Mouse (Mus musculus) forebrain, embryonic 16.5 days (tissue): ENCODE results near the gene 1700025G04Rik. TPM values are rescaled to one million over a fixed set of nuclear protein-coding genes. Genes with fewer than 3 reads are reported as not detected.

Experiments used
- ATAC-seq: fragments of 200-750 bp; cut with Nextera tagmentation; 2 replicates; pipeline ENCODE4 v1.8.0; 2017; ENCODE audit warnings: mild to moderate bottlenecking, moderate library complexity
- H3K27ac ChIP-seq: fragments of 300-500 bp; sonication (generic); 2 replicates; pipeline ENCODE4 v1.5.1; 2014; ENCODE audit warnings: low read length, control low read depth
- H3K27me3 ChIP-seq: fragments of 300-500 bp; sonication (generic); replicated peaks from 2 replicates; pipeline ENCODE4 v1.6.1; 2014; ENCODE audit warnings: low read length; ENCODE audit not compliant: control insufficient read depth, insufficient read depth
- H3K36me3 ChIP-seq: fragments of 300-500 bp; sonication (generic); 2 replicates; pipeline ENCODE4 v1.6.1; 2014; ENCODE audit not compliant: control insufficient read depth, insufficient read depth
- H3K4me1 ChIP-seq: fragments of 300-500 bp; sonication (generic); replicated peaks from 2 replicates; pipeline ENCODE4 v1.6.1; 2014; ENCODE audit warnings: low read length; ENCODE audit not compliant: control insufficient read depth, insufficient read depth
- H3K4me2 ChIP-seq: fragments of 300-500 bp; sonication (generic); 2 replicates; pipeline ENCODE4 v1.6.1; 2014; ENCODE audit warnings: mild to moderate bottlenecking, low read length, control low read depth
- H3K4me3 ChIP-seq: fragments of 300-500 bp; sonication (generic); replicated peaks from 2 replicates; pipeline ENCODE4 v1.5.1; 2014; ENCODE audit warnings: mild to moderate bottlenecking, low read length, control low read depth
- H3K9ac ChIP-seq: fragments of 300-500 bp; sonication (generic); replicated peaks from 2 replicates; pipeline ENCODE4 v1.6.1; 2014; ENCODE audit warnings: low read depth, low read length, control low read depth
- H3K9me3 ChIP-seq: fragments of 300-500 bp; sonication (generic); 2 replicates; pipeline ENCODE4 v1.6.1; 2016; ENCODE audit warnings: low read length; ENCODE audit not compliant: control insufficient read depth
- WGBS: fragments of 180-500 bp; shearing (Covaris S2); extraction: QIAGEN DNeasy Blood & Tissue Kit; methylation state at CpG from one replicate; pipeline ENCODE4 v1.1.7; 2014; 5-methylcytosine and 5-hydroxymethylcytosine counted together
- polyA plus RNA-seq: library from polyadenylated mRNA; unstranded; fragments of >200 nt; fragmentation: Nextera tagmentation; extraction: Ambion mirVana; gene quantifications from 2 replicates; pipeline ENCODE4 v1.2.1, GENCODE M21; 2015

1700025G04Rik gene
- polyA plus RNA-seq, 1 experiment from 2014 or later: 31.2 TPM

GRCm38 (mm10) chr1:151985056-151985455 is 104.9 kb downstream of the 1700025G04Rik start:
- no peaks in the 10 kb centered on the region for H3K27me3 ChIP-seq
- no peak overlapping the region for H3K9ac ChIP-seq
- H3K36me3 ChIP-seq: no peaks in the 10 kb centered on the region
- no peaks in the 10 kb centered on the region for H3K9me3 ChIP-seq
- 83% methylated on average over 1 of the region's 1 CpGs for WGBS
- H3K4me2 ChIP-seq: no peak overlapping the region
- H3K4me3 ChIP-seq: no peak overlapping the region
- peaks cover 37% of the 10 kb centered on the region for H3K4me1 ChIP-seq
- no peak overlapping the region for H3K27ac ChIP-seq
- ATAC-seq: no peak

GRCm38 (mm10) chr1:151983991-151984390 is 105.9 kb downstream of the 1700025G04Rik start:
- H3K27ac ChIP-seq: peak overlapping the region; percentile 73
- H3K36me3 ChIP-seq: no peaks in the 10 kb centered on the region
- H3K9ac ChIP-seq: no peak overlapping the region
- no peak overlapping the region for H3K4me3 ChIP-seq
- no peak overlapping the region for H3K4me2 ChIP-seq
- WGBS: 12% methylated on average over 4 of the region's 4 CpGs
- H3K27me3 ChIP-seq: no peaks in the 10 kb centered on the region
- ATAC-seq: peak; percentile 18; the same call in 1 of the 2 replicates
- no peaks in the 10 kb centered on the region for H3K9me3 ChIP-seq
- peaks cover 35% of the 10 kb centered on the region for H3K4me1 ChIP-seq

- ATAC-seq: no peak
- H3K27me3 ChIP-seq: no peaks in the 10 kb centered on the region
- no peaks in the 10 kb centered on the region for H3K9me3 ChIP-seq
- WGBS: 84% methylated on average over 7 of the region's 7 CpGs
- no peak overlapping the region for H3K4me2 ChIP-seq
- H3K36me3 ChIP-seq: no peaks in the 10 kb centered on the region
- H3K4me3 ChIP-seq: no peak overlapping the region
- no peak overlapping the region for H3K27ac ChIP-seq
- no peak overlapping the region for H3K9ac ChIP-seq
- H3K4me1 ChIP-seq: peaks cover 43% of the 10 kb centered on the region
These were observed 109.4 kb downstream of the 1700025G04Rik start for GRCm38 (mm10) chr1:151980498-151980897.

GRCm38 (mm10) chr1:151979803-151980456 is 110.0 kb downstream of the 1700025G04Rik start:
- Histone ChIP-seq H3K27ac (no peak overlapping the region), H3K36me3 (no peaks in the 10 kb centered on the region), H3K4me1 (peaks cover 40% of the 10 kb centered on the region), H3K4me2 (no peak overlapping the region), H3K4me3 (no peak overlapping the region), H3K9me3 (no peaks in the 10 kb centered on the region), H3K27me3 (no peaks in the 10 kb centered on the region), H3K9ac (no peak overlapping the region)
- 80% methylated on average over 13 of the region's 13 CpGs for WGBS
- ATAC-seq: no peak

GRCm38 (mm10) chr1:151978751-151979150 is 111.2 kb downstream of the 1700025G04Rik start:
- Histone ChIP-seq H3K27me3 (no peaks in the 10 kb centered on the region), H3K4me1 (peaks cover 30% of the 10 kb centered on the region), H3K27ac (no peak overlapping the region), H3K9ac (no peak overlapping the region), H3K4me3 (no peak overlapping the region), H3K9me3 (no peaks in the 10 kb centered on the region), H3K4me2 (no peak overlapping the region), H3K36me3 (no peaks in the 10 kb centered on the region)
- 90% methylated on average over 15 of the region's 15 CpGs for WGBS
- ATAC-seq: no peak

- Histone ChIP-seq H3K4me1 (peaks cover 27% of the 10 kb centered on the region), H3K4me2 (no peak overlapping the region), H3K9ac (no peak overlapping the region; the same call in 1 of the 2 replicates), H3K9me3 (no peaks in the 10 kb centered on the region), H3K4me3 (no peak overlapping the region), H3K36me3 (no peaks in the 10 kb centered on the region), H3K27ac (peak overlapping the region; percentile 58), H3K27me3 (no peaks in the 10 kb centered on the region)
- WGBS: 17% methylated on average over 5 of the region's 5 CpGs
- ATAC-seq: peak; percentile 59
These were observed 112.3 kb downstream of the 1700025G04Rik start for GRCm38 (mm10) chr1:151977596-151977995.

- H3K36me3 ChIP-seq: no peaks in the 10 kb centered on the region
- no peaks in the 10 kb centered on the region for H3K27me3 ChIP-seq
- 40% methylated on average over 3 of the region's 3 CpGs for WGBS
- no peak overlapping the region for H3K27ac ChIP-seq
- peaks cover 27% of the 10 kb centered on the region for H3K4me1 ChIP-seq
- ATAC-seq: 0 out of 2 replicates have a peak, but pooled peaks have one; percentile 21
- H3K9me3 ChIP-seq: no peaks in the 10 kb centered on the region
- H3K9ac ChIP-seq: no peak overlapping the region
- no peak overlapping the region for H3K4me2 ChIP-seq
- no peak overlapping the region for H3K4me3 ChIP-seq
These were observed 113.1 kb downstream of the 1700025G04Rik start for GRCm38 (mm10) chr1:151976850-151977249.

- Histone ChIP-seq H3K36me3 (no peaks in the 10 kb centered on the region), H3K27ac (no peak overlapping the region), H3K4me1 (peaks cover 27% of the 10 kb centered on the region), H3K4me3 (no peak overlapping the region), H3K9me3 (no peaks in the 10 kb centered on the region), H3K4me2 (no peak overlapping the region), H3K27me3 (no peaks in the 10 kb centered on the region), H3K9ac (no peak overlapping the region)
- ATAC-seq: no peak
- 66% methylated on average over 17 of the region's 17 CpGs for WGBS
These were observed 114.2 kb downstream of the 1700025G04Rik start for GRCm38 (mm10) chr1:151975418-151976379.

GRCm38 (mm10) chr1:151974887-151975286 is 115.0 kb downstream of the 1700025G04Rik start:
- H3K9me3 ChIP-seq: no peaks in the 10 kb centered on the region
- ATAC-seq: no peak
- WGBS: 22% methylated on average over 8 of the region's 8 CpGs

More at GRCm38 (mm10) chr1:151974887-151975286, 115.0 kb downstream of the 1700025G04Rik start:
- Histone ChIP-seq H3K27me3 (no peaks in the 10 kb centered on the region), H3K4me1 (peaks cover 21% of the 10 kb centered on the region), H3K9ac (no peak overlapping the region), H3K4me3 (no peak overlapping the region), H3K36me3 (no peaks in the 10 kb centered on the region), H3K4me2 (no peak overlapping the region), H3K27ac (no peak overlapping the region)
